Mouse (Mus musculus) neutrophil, adult 5-6 weeks (primary cell): ENCODE measurements around the gene H1f0. TPM values are rescaled to one million over a fixed set of nuclear protein-coding genes. Genes with fewer than 3 reads are reported as not detected.
"Not testable (repeated sequence)": the region's sequence is repeated elsewhere in the genome, so short reads cannot be mapped to it uniquely, and the experiment has no call there.

Experiments
- ATAC-seq: fragments of 151-379, 151-347 bp; 2 replicates; pipeline ENCODE4 v1.8.0; 2017; ENCODE audit warnings: mild to moderate bottlenecking, moderate TSS enrichment; ENCODE audit not compliant: insufficient number of reproducible peaks, poor library complexity, low FRiP score, severe bottlenecking; ENCODE audit errors: extremely low read depth
- total RNA-seq: library from RNA; stranded (forward); fragments of 200-1000 nt; gene quantifications from 2 replicates; pipeline ENCODE4 v1.2.3, GENCODE M21; 2017

H1f0 gene
- total RNA-seq, 1 experiment from 2014 or later: 6.8 TPM

- ATAC-seq: no peak
These were observed 26.7 kb upstream of the H1f0 start for GRCm38 (mm10) chr15:79001559-79001958.

- ATAC-seq: no peak
These were observed 26.2 kb upstream of the H1f0 start for GRCm38 (mm10) chr15:79002036-79002435.

GRCm38 (mm10) chr15:79003079-79003478 lies 25.2 kb upstream of the H1f0 start:
- no peak for ATAC-seq

- no peak for ATAC-seq
These were observed 22.7 kb upstream of the H1f0 start for GRCm38 (mm10) chr15:79005581-79005980.

GRCm38 (mm10) chr15:79006638-79007037 lies 21.6 kb upstream of the H1f0 start:
- no peak for ATAC-seq

GRCm38 (mm10) chr15:79007059-79007458 lies 21.2 kb upstream of the H1f0 start:
- no peak for ATAC-seq

GRCm38 (mm10) chr15:79007836-79008235 lies 20.4 kb upstream of the H1f0 start:
- not testable (repeated sequence) for ATAC-seq

GRCm38 (mm10) chr15:79009734-79010133 lies 18.5 kb upstream of the H1f0 start:
- no peak for ATAC-seq

- ATAC-seq: no peak
These were observed 16.7 kb upstream of the H1f0 start for GRCm38 (mm10) chr15:79011550-79011949.

- no peak for ATAC-seq
These were observed 14.9 kb upstream of the H1f0 start for GRCm38 (mm10) chr15:79013382-79013781.

- no peak for ATAC-seq
These were observed 10.1 kb upstream of the H1f0 start for GRCm38 (mm10) chr15:79018191-79018590.

GRCm38 (mm10) chr15:79018886-79019285 lies 9.4 kb upstream of the H1f0 start:
- no peak for ATAC-seq

GRCm38 (mm10) chr15:79022671-79023230 lies 5.5 kb upstream of the H1f0 start:
- no peak for ATAC-seq

- no peak for ATAC-seq
These were observed 4.9 kb upstream of the H1f0 start for GRCm38 (mm10) chr15:79023366-79023765.

- no peak for ATAC-seq
These were observed 2.5 kb upstream of the H1f0 start for GRCm38 (mm10) chr15:79025687-79026308.

- no peak for ATAC-seq
These were observed 1.5 kb upstream of the H1f0 start for GRCm38 (mm10) chr15:79026511-79027290.

GRCm38 (mm10) chr15:79027291-79028205 lies 702 bp upstream of the H1f0 start:
- no peak for ATAC-seq

GRCm38 (mm10) chr15:79028823-79029484 lies 704 bp downstream of the H1f0 start:
- ATAC-seq: no peak
